ENCODE assay signal across 7 mouse cellular contexts in genomic region chr11:17685711-17686113, GRCm38 (mm10).
DNase-seq lines count a peak whose midpoint lies in the region; ATAC-seq and TF ChIP-seq lines count a peak whose summit lies in the region.

No protein-coding gene starts in this region.

- intact Hi-C loops in gastrocnemius, postnatal 36 days (cut with DNase I), result no loop called here

- H3K27ac ChIP-seq in intestine, embryonic 15.5 days, result no peak overlapping the region
- H3K27ac ChIP-seq in limb, embryonic 10.5 days, result no peak overlapping the region

- H3ac ChIP-seq in myocyte (ENCODE audit: control insufficient read depth, insufficient read length), result no peak overlapping the region

- H3K9me3 ChIP-seq in intestine, embryonic 15.5 days, result no peaks in the 10 kb centered on the region
- H3K9me3 ChIP-seq in limb, embryonic 10.5 days (replicated peaks), result no peaks in the 10 kb centered on the region

- H3K4me1 ChIP-seq in intestine, embryonic 15.5 days (replicated peaks), result no peaks in the 10 kb centered on the region
- H3K4me1 ChIP-seq in limb, embryonic 10.5 days, result peaks cover 13% of the 10 kb centered on the region

- peak; percentile 73 for DNase-seq in adrenal gland, postnatal 14 days
- peak; percentile 47 for DNase-seq in embryo, embryonic 11.5 days (ENCODE audit: low read depth, low spot score)
- DNase-seq in gastrocnemius, postnatal 36 days, result peak; percentile 28 to 42
- peak; percentile 60 for DNase-seq in limb, embryonic 10.5 days (ENCODE audit: low spot score)

- no peak for TF ChIP-seq POLR2A in myocyte (IDR thresholded peaks at IDR 0.05; ENCODE audit: insufficient read length, low read depth)

- H3K9ac ChIP-seq in intestine, embryonic 15.5 days, result no peak overlapping the region

- peak; percentile 31; the same call in 1 of the 2 replicates for ATAC-seq in intestine, embryonic 15.5 days
- ATAC-seq in activated CD4-positive, CD25-positive, alpha-beta regulatory T cell, adult 4 months, result no peak

- no peak overlapping the region for H3K4me3 ChIP-seq in intestine, embryonic 15.5 days (replicated peaks)
- H3K4me3 ChIP-seq in limb, embryonic 10.5 days, result no peak overlapping the region
- no peak overlapping the region for H3K4me3 ChIP-seq in myocyte

- H3K79me2 ChIP-seq in myocyte (ENCODE audit: control insufficient read depth, insufficient read depth), result no peaks in the 10 kb centered on the region

- 24% methylated on average over 4 of the region's 4 CpGs for WGBS in intestine, embryonic 15.5 days
- 18% methylated on average over 4 of the region's 4 CpGs for WGBS in limb, embryonic 10.5 days

- no peak overlapping the region for H3K4me2 ChIP-seq in intestine, embryonic 15.5 days (replicated peaks)
- H3K4me2 ChIP-seq in myocyte (ENCODE audit: low read depth), result no peak overlapping the region

- H3K27me3 ChIP-seq in intestine, embryonic 15.5 days (replicated peaks), result no peaks in the 10 kb centered on the region
- H3K27me3 ChIP-seq in limb, embryonic 10.5 days (ENCODE audit: low read depth, poor library complexity, severe bottlenecking), result no peaks in the 10 kb centered on the region
- H3K27me3 ChIP-seq in myocyte (ENCODE audit: control insufficient read depth, insufficient read depth, insufficient read length), result no peaks in the 10 kb centered on the region

- H3K36me3 ChIP-seq in intestine, embryonic 15.5 days, result no peaks in the 10 kb centered on the region
- H3K36me3 ChIP-seq in limb, embryonic 10.5 days, result no peaks in the 10 kb centered on the region
- no peaks in the 10 kb centered on the region for H3K36me3 ChIP-seq in myocyte (ENCODE audit: control insufficient read depth, insufficient read depth)

TF ChIP-seq in myocyte, 11 proteins besides CTCF, POLR2A, EP300 and RAD21:
- peak; percentile 92 for TF ChIP-seq CEBPB (IDR thresholded peaks at IDR 0.05; ENCODE audit: insufficient read depth, poor library complexity, severe bottlenecking)
- no peak for TF ChIP-seq POLR2AphosphoS2 (IDR thresholded peaks at IDR 0.05; ENCODE audit: insufficient read length, low read depth)
TF ChIP-seq in myocyte: peak in this region for 1.
